Mouse (Mus musculus): ENCODE results near the gene Eif3f. TPM values are rescaled to one million over a fixed set of nuclear protein-coding genes. Genes with fewer than 3 reads are reported as not detected.

Gene Eif3f
- total RNA-seq, 4 experiments from 2014 or later: 101 to 102 (median 101) TPM

GRCm38 (mm10) chr7:108966742-108967362 is 32.6 kb downstream of the Eif3f start:
- no peak for DNase-seq (ENCODE audit: low spot score in 2 of 2)

GRCm38 (mm10) chr7:108968201-108968600 is 34.0 kb downstream of the Eif3f start:
- no peak for DNase-seq (ENCODE audit: low spot score in 2 of 2)

DNA sequence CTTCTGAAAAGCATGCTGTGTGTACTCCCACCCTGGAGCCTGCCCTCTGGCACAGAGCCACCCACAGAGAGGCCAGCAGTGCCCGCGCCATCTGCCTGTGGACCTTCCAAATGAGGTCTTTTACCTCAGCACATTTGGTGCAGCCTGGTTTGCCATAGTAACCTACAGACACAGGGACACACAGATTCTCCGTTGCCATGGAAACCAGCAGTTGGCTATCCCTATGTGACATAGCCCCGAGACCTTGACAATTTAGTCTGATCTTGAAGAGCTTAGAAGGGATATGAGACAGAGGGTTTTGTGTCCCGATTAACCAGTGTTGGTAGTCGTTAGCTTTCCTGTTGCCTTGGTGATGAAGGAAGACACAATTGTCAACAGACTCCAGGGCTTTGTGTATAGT is 38.1 kb downstream of the Eif3f start:
- no peak for DNase-seq (ENCODE audit: low spot score in 2 of 2)

DNA sequence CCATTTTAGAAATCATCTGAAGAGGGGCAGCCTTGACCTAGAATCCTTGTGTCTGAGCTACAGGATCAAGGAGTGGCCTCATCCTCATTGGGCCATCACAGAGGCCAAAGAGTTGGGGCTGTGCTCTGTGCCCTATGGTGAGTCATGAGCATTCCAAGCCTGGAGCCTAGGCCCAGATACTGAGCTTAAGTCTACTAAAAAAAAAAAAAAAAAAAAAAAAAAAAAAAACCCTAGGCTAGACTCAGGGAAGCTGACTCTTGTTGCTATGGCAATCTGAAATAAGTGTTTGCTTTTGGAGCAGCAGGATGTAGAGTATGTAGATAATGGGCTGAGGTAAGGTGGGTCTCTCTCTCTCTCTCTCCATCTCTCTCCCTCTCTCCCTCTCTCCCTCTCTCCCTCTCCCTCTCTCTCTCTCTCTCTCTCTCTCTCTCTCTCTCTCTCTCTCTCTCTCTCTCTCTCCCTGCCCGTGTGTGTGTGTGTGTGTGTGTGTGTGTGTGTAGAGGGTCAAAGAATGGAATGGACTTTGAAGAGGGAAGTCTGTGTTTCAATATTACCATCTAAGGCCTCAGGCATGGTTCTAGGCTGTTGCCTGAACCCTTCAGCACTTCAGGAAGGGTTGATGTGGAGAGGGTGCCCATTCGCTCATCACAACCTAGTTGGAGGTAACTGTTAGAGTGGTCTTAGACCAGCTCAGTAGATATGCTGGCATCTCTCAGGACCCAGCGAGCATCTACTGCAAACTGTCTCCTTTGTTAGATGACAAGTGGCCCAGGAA is 51.9 kb downstream of the Eif3f start:
- no peak for DNase-seq (ENCODE audit: low spot score in 2 of 2)

GRCm38 (mm10) chr7:108991207-108991606 is 57.0 kb downstream of the Eif3f start:
- DNase-seq (ENCODE audit: low spot score in 2 of 2): peak; percentile 39 to 85

Other genes with a start within 250 kb of the Eif3f start
- gene Olfr512, start 221.1 kb upstream of the Eif3f start, total RNA-seq (2022): not detected
- not detected for gene Olfr513, start 183.4 kb upstream of the Eif3f start, total RNA-seq (2022)
- gene Olfr514, start 108.4 kb upstream of the Eif3f start, total RNA-seq (2022): not detected
- gene Olfr516, start 83.9 kb upstream of the Eif3f start, total RNA-seq (2022): not detected
- not detected for gene Olfr517, start 62.0 kb upstream of the Eif3f start, total RNA-seq (2022)
- gene Olfr518, start 49.4 kb upstream of the Eif3f start, total RNA-seq (2022): not detected
- gene Olfr519, start 40.0 kb upstream of the Eif3f start, total RNA-seq (2022): not detected
- gene Nlrp10, start 4.2 kb upstream of the Eif3f start, total RNA-seq (2022): under 1 TPM; 0.33 to 0.57 (median 0.45) TPM
- gene Tub, start 15.9 kb downstream of the Eif3f start, total RNA-seq (2022): 100 to 1,000 TPM; 107 to 129 (median 115) TPM
- gene Ric3, start 148.9 kb downstream of the Eif3f start, total RNA-seq (2022): 10 to 100 TPM; 66.2 to 71.1 (median 68.6) TPM
- 10 to 100 TPM in 3 of 4 experiments, 1 to 10 TPM in 1; 9.9 to 15.0 (median 11.5) TPM for gene Lmo1, start 240.8 kb downstream of the Eif3f start, total RNA-seq (2022)

All from left cerebral cortex, adult 8-10 months (tissue).